Mouse (Mus musculus): Measurements from ENCODE around the gene Ppfibp2. TPM values are rescaled to one million over a fixed set of nuclear protein-coding genes. Genes with fewer than 3 reads are reported as not detected.

Ppfibp2 gene
- polyA plus RNA-seq (2012; rRNA removed) = 7.2 and 7.3 TPM in 2 replicates

GRCm38 (mm10) chr7:107594857-107595402, at the start of gene Ppfibp2:
Ppfibp2 (plus strand) TSS chr7:107595207.

GRCm38 (mm10) chr7:107567261-107567671, 27.7 kb upstream of the Ppfibp2 start, which contains the start of gene Olfml1:
Olfml1 (plus strand) TSS chr7:107567446.

GRCm38 (mm10) chr7:107625061-107625460, 30.1 kb downstream of the Ppfibp2 start, which contains the start of gene 5330417H12Rik:
5330417H12Rik (minus strand) TSS chr7:107625161.

DNA sequence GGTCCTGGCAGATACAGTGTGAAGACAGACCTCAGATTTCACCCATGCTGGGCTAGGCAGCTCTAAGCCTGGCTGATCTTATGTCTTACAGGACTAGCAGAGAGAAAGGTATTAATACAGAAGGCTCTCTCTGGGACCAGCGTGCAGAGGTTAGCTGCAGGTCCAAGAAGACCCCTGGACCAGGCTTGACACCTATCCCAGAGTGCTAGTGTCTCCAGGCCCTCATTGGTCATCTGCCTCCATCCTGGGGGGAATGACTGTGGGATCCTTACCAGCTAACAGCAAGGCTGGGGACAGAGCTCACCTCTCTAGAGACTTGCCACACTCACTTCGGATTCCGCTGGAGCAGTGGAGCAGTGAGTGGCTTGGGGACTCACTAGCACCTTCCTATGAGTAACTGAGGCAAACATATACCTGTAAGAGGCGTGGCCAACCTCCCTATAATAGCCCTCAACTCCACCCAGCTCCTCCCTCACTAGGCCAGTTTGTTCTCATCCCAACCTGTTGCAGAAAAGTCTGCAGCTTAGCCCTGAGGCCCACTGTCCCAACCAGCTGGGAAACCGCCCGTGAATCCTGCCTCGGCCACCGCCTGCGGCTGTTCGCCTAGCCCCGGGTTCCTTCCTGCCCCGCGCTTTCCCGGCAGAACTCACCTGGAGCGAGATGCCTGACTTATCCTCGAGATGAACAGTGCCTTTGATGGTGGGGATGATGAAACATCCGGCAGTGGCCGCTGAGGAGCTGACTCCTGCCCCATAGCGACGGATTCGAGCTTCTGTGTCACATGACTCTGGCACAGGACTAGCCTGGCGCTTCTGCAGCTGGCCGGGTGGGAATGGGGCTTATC, 162.5 kb downstream of the Ppfibp2 start, which contains the start of gene Cyb5r2:
Cyb5r2 (minus strand) TSS at position 725 of the 844 bp plus-strand sequence.

Other genes starting within 250 kb of the Ppfibp2 start
- gene Syt9, start 224.5 kb upstream of the Ppfibp2 start, polyA plus RNA-seq (2012; rRNA removed) = 0.36 and 0.42 TPM in 2 replicates
- gene Olfml1, start 27.8 kb upstream of the Ppfibp2 start, polyA plus RNA-seq (2012; rRNA removed) = 1.9 and 2.2 TPM in 2 replicates
- not detected in 2 replicates for gene 5330417H12Rik, start 30.0 kb downstream of the Ppfibp2 start, polyA plus RNA-seq (2012; rRNA removed)
- gene Cyb5r2, start 162.8 kb downstream of the Ppfibp2 start, polyA plus RNA-seq (2012; rRNA removed) = not detected in 2 replicates
- gene Ovch2, start 206.0 kb downstream of the Ppfibp2 start, polyA plus RNA-seq (2012; rRNA removed) = not detected in 2 replicates
- gene Olfr467, start 217.1 kb downstream of the Ppfibp2 start, polyA plus RNA-seq (2012; rRNA removed) = not detected in 2 replicates
- gene Olfr469, start 230.3 kb downstream of the Ppfibp2 start, polyA plus RNA-seq (2012; rRNA removed) = not detected in 2 replicates